In the genomic region with DNA sequence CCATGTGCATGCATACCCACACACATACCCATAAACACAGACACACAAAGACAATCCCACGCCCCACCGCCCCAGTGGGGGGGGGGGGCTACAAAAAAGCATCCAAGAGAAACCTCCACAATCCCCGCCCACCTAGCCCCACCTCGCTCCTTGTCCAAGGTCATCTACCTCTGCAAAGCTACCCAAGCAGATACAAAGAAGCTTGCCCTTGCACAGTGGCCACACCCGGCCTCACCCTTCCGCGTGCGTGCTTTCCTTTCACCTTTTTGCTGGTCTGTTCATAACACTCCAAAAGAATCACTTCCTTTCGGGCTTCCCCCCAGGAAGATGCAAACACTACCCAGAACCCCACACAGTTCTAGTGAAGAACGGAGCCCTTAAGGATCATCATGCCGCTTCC, we compare ENCODE assay signal across 26 mouse cellular contexts. TPM values are rescaled to one million over a fixed set of nuclear protein-coding genes. Genes with fewer than 3 reads are reported as not detected.
A peak's percentile ranks its signal among the peaks of the same experiment; 100 is the strongest.
DNase-seq lines count a peak whose midpoint lies in the region; ATAC-seq and TF ChIP-seq lines count a peak whose summit lies in the region.
"Had no signal": no experiment of that assay in that cellular context is flagged by ENCODE, and none has a peak within 500 bp of the region (broad histone marks: within the 10 kb centered on the region; RNA-seq: fewer than 3 reads in every experiment).

No protein-coding gene starts in this region.

- H3K27ac ChIP-seq in intestine, embryonic 15.5 days: no peak overlapping the region
- H3K27ac ChIP-seq in intestine, postnatal 0 days (ENCODE audit: low read depth, low read length): no peak overlapping the region
- no peak overlapping the region for H3K27ac ChIP-seq in stomach, embryonic 14.5 days (ENCODE audit: low read length)
- H3K27ac ChIP-seq in midbrain, embryonic 10.5 days (replicated peaks): no peak overlapping the region
- H3K27ac ChIP-seq: embryonic facial prominence, embryonic 12.5 days; forebrain, embryonic 15.5 days; heart, adult 2 months; heart, embryonic 15.5 days; hindbrain, embryonic 13.5 days; hindbrain, postnatal 0 days had no signal

- no peaks in the 10 kb centered on the region for H3K4me1 ChIP-seq in intestine, embryonic 15.5 days (replicated peaks)
- H3K4me1 ChIP-seq in intestine, postnatal 0 days (replicated peaks; ENCODE audit: control insufficient read depth, insufficient read depth, low read length): no peaks in the 10 kb centered on the region
- H3K4me1 ChIP-seq in E14TG2a.4 (replicated peaks; ENCODE audit: low read depth, low read length): peaks cover 48% of the 10 kb centered on the region
- H3K4me1 ChIP-seq in stomach, embryonic 14.5 days (ENCODE audit: control insufficient read depth, insufficient read depth, low read length): no peaks in the 10 kb centered on the region
- H3K4me1 ChIP-seq in midbrain, embryonic 10.5 days: peaks cover 2% of the 10 kb centered on the region; the same call in 1 of the 2 replicates
- H3K4me1 ChIP-seq: embryonic facial prominence, embryonic 12.5 days; forebrain, embryonic 15.5 days; hindbrain, embryonic 13.5 days had no signal

- no peaks in the 10 kb centered on the region for H3K36me3 ChIP-seq in intestine, embryonic 15.5 days
- H3K36me3 ChIP-seq in intestine, postnatal 0 days (ENCODE audit: control insufficient read depth, insufficient read depth): no peaks in the 10 kb centered on the region
- peaks cover 11% of the 10 kb centered on the region for H3K36me3 ChIP-seq in E14TG2a.4 (ENCODE audit: insufficient read depth, low read length)
- H3K36me3 ChIP-seq in stomach, embryonic 14.5 days (ENCODE audit: control insufficient read depth, insufficient read depth, low read length): no peaks in the 10 kb centered on the region
- H3K36me3 ChIP-seq in midbrain, embryonic 10.5 days: no peaks in the 10 kb centered on the region
- H3K36me3 ChIP-seq: embryonic facial prominence, embryonic 12.5 days; forebrain, embryonic 15.5 days; G1E; heart, embryonic 15.5 days; hindbrain, embryonic 13.5 days had no signal

- H3K27me3 ChIP-seq in intestine, embryonic 15.5 days (replicated peaks): no peaks in the 10 kb centered on the region; the same call in 1 of the 2 replicates
- H3K27me3 ChIP-seq in intestine, postnatal 0 days (replicated peaks; ENCODE audit: control insufficient read depth, insufficient read depth, low read length): no peaks in the 10 kb centered on the region
- H3K27me3 ChIP-seq in E14TG2a.4 (ENCODE audit: insufficient read depth, low read length): no peaks in the 10 kb centered on the region
- no peaks in the 10 kb centered on the region for H3K27me3 ChIP-seq in stomach, embryonic 14.5 days (ENCODE audit: control insufficient read depth, insufficient read depth, low read length)
- H3K27me3 ChIP-seq in midbrain, embryonic 10.5 days (ENCODE audit: low read depth, poor library complexity, severe bottlenecking): no peaks in the 10 kb centered on the region
- H3K27me3 ChIP-seq: forebrain, embryonic 15.5 days; hindbrain, embryonic 13.5 days had no signal

- H3K9me3 ChIP-seq in intestine, embryonic 15.5 days: no peaks in the 10 kb centered on the region
- H3K9me3 ChIP-seq in intestine, postnatal 0 days (ENCODE audit: control insufficient read depth): no peaks in the 10 kb centered on the region
- peaks cover 44% of the 10 kb centered on the region for H3K9me3 ChIP-seq in E14TG2a.4 (ENCODE audit: low read length)
- H3K9me3 ChIP-seq in stomach, embryonic 14.5 days (ENCODE audit: control insufficient read depth, low read depth, low read length): no peaks in the 10 kb centered on the region
- no peaks in the 10 kb centered on the region for H3K9me3 ChIP-seq in midbrain, embryonic 10.5 days (replicated peaks)
- H3K9me3 ChIP-seq: embryonic facial prominence, embryonic 12.5 days; forebrain, embryonic 15.5 days; G1E; heart, embryonic 15.5 days; hindbrain, embryonic 13.5 days had no signal

- H3K9ac ChIP-seq in intestine, embryonic 15.5 days: no peak overlapping the region
- no peak overlapping the region for H3K9ac ChIP-seq in intestine, postnatal 0 days (ENCODE audit: low read depth, low read length)
- no peak overlapping the region for H3K9ac ChIP-seq in stomach, embryonic 14.5 days (replicated peaks; ENCODE audit: low read depth, low read length)
- H3K9ac ChIP-seq: embryonic facial prominence, embryonic 12.5 days; forebrain, embryonic 15.5 days; heart, embryonic 15.5 days; hindbrain, embryonic 13.5 days had no signal

- no peak overlapping the region for H3K4me3 ChIP-seq in intestine, embryonic 15.5 days (replicated peaks)
- no peak overlapping the region for H3K4me3 ChIP-seq in intestine, postnatal 0 days (ENCODE audit: low read depth, low read length)
- H3K4me3 ChIP-seq in E14TG2a.4 (replicated peaks; ENCODE audit: low read length): peak overlapping the region; percentile 63
- no peak overlapping the region for H3K4me3 ChIP-seq in stomach, embryonic 14.5 days (ENCODE audit: low read depth, low read length)
- H3K4me3 ChIP-seq in midbrain, embryonic 10.5 days: no peak overlapping the region
- H3K4me3 ChIP-seq: embryonic facial prominence, embryonic 12.5 days; forebrain, embryonic 15.5 days; heart, adult 2 months; heart, embryonic 15.5 days; hindbrain, embryonic 13.5 days had no signal

- ATAC-seq in intestine, embryonic 15.5 days: 0 out of 2 replicates have a peak, but pooled peaks have one; percentile 55
- no peak for ATAC-seq in intestine, postnatal 0 days
- 0 out of 2 replicates have a peak, but pooled peaks have one; percentile 56 for ATAC-seq in stomach, embryonic 14.5 days (ENCODE audit: insufficient number of reproducible peaks, insufficient read depth, low FRiP score, low read depth)
- ATAC-seq: CD4-positive, CD25-positive, alpha-beta regulatory T cell, adult 4 months; forebrain, embryonic 15.5 days; hindbrain, postnatal 0 days had no signal

- 69% methylated on average over 11 of the region's 11 CpGs for WGBS in intestine, embryonic 15.5 days
- 47% methylated on average over 11 of the region's 11 CpGs for WGBS in intestine, postnatal 0 days
- 66% methylated on average over 11 of the region's 11 CpGs for WGBS in stomach, embryonic 14.5 days
- 87% methylated on average over 11 of the region's 11 CpGs for WGBS in midbrain, embryonic 10.5 days

- no peak for TF ChIP-seq CTCF in intestine, postnatal 0 days (IDR thresholded peaks at IDR 0.05; ENCODE audit: low read depth)
- TF ChIP-seq CTCF in E14TG2a.4 (conservative IDR thresholded peaks at IDR 0.05; ENCODE audit: low read length): no peak

- DNase-seq in R1 (ENCODE audit: low read depth, low spot score): peak; percentile 99
- no peak for DNase-seq in midbrain, embryonic 10.5 days (ENCODE audit: low spot score)
- no peak for DNase-seq in cerebellum, postnatal 14 days
- no peak for DNase-seq in adrenal gland, postnatal 25 days
- DNase-seq: adrenal gland, adult 2 months; adrenal gland, postnatal 36 days; B cell, adult 2 months; cerebellum, adult 2 months; cerebellum, postnatal 10 days; gastrocnemius, postnatal 10 days; heart, adult 2 months; heart, postnatal 14 days had no signal

- no peak overlapping the region for H3K4me2 ChIP-seq in intestine, embryonic 15.5 days (replicated peaks)
- H3K4me2 ChIP-seq in intestine, postnatal 0 days (replicated peaks; ENCODE audit: low read depth): no peak overlapping the region
- no peak overlapping the region for H3K4me2 ChIP-seq in stomach, embryonic 14.5 days (replicated peaks; ENCODE audit: low read depth, low read length)
- H3K4me2 ChIP-seq: embryonic facial prominence, embryonic 12.5 days; forebrain, embryonic 15.5 days; heart, embryonic 11.5 days; heart, embryonic 15.5 days; hindbrain, embryonic 13.5 days had no signal

RNA-seq across cellular contexts. Expression of a gene that starts 11.2 kb away (rescaled TPM):
- polyA plus RNA-seq in intestine, embryonic 15.5 days (2015; fragmentation: Nextera tagmentation; extraction: Ambion mirVana): 17.0 and 18.9 TPM in 2 replicates
- 3.6 and 4.0 TPM in 2 replicates for polyA plus RNA-seq in intestine, postnatal 0 days (2015; fragmentation: Nextera tagmentation; extraction: Ambion mirVana)
- polyA plus RNA-seq in stomach, embryonic 14.5 days (2014; fragmentation: Nextera tagmentation; extraction: Ambion mirVana): 14.8 and 16.8 TPM in 2 replicates
- polyA plus RNA-seq in midbrain, embryonic 10.5 days (2016; fragmentation: Nextera tagmentation; extraction: Ambion mirVana): 33.9 and 35.7 TPM in 2 replicates
- total RNA-seq in adrenal gland, postnatal 25 days (2021): 17.1 and 19.6 TPM in 2 replicates

RNA-seq across cellular contexts. Expression of a gene that starts 20.2 kb away (rescaled TPM):
- polyA plus RNA-seq in intestine, embryonic 15.5 days (2015; fragmentation: Nextera tagmentation; extraction: Ambion mirVana): 0.11 and 0.43 TPM in 2 replicates
- 0.22 and 0.25 TPM in 2 replicates for polyA plus RNA-seq in intestine, postnatal 0 days (2015; fragmentation: Nextera tagmentation; extraction: Ambion mirVana)
- 0.50 and 0.59 TPM in 2 replicates for polyA plus RNA-seq in stomach, embryonic 14.5 days (2014; fragmentation: Nextera tagmentation; extraction: Ambion mirVana)
- polyA plus RNA-seq in midbrain, embryonic 10.5 days (2016; fragmentation: Nextera tagmentation; extraction: Ambion mirVana): 0.42 and 0.71 TPM in 2 replicates
- total RNA-seq in adrenal gland, postnatal 25 days (2021): 0.24 TPM in 1 of 2 replicates, not detected in the other
- total RNA-seq: adrenal gland, adult 2 months; adrenal gland, postnatal 36 days; hematopoietic stem cell, adult 5-6 weeks had no signal
- polyA plus RNA-seq: G1E; heart, adult 2 months had no signal

RNA-seq across cellular contexts. Expression of a gene that starts 27.8 kb away (rescaled TPM):
- polyA plus RNA-seq in intestine, embryonic 15.5 days (2015; fragmentation: Nextera tagmentation; extraction: Ambion mirVana): 0.13 and 0.33 TPM in 2 replicates
- polyA plus RNA-seq in intestine, postnatal 0 days (2015; fragmentation: Nextera tagmentation; extraction: Ambion mirVana): not detected in 2 replicates
- 0.29 and 0.65 TPM in 2 replicates for polyA plus RNA-seq in stomach, embryonic 14.5 days (2014; fragmentation: Nextera tagmentation; extraction: Ambion mirVana)
- 1.4 and 1.7 TPM in 2 replicates for polyA plus RNA-seq in midbrain, embryonic 10.5 days (2016; fragmentation: Nextera tagmentation; extraction: Ambion mirVana)
- total RNA-seq in adrenal gland, postnatal 25 days (2021): not detected in 2 replicates
- total RNA-seq: adrenal gland, adult 2 months; adrenal gland, postnatal 36 days; G1E; gastrocnemius, postnatal 10 days; gastrocnemius, postnatal 4 days; heart, adult 2 months; hematopoietic stem cell, adult 5-6 weeks had no signal
- polyA plus RNA-seq: adrenal gland, adult 2 months; CD4-positive, CD25-positive, alpha-beta regulatory T cell, adult 4 months; G1E had no signal

RNA-seq across cellular contexts. Expression of a gene that starts 54.1 kb away (rescaled TPM):
- polyA plus RNA-seq in intestine, embryonic 15.5 days (2015; fragmentation: Nextera tagmentation; extraction: Ambion mirVana): 2.5 and 2.7 TPM in 2 replicates
- 0.68 TPM in 2 replicates for polyA plus RNA-seq in intestine, postnatal 0 days (2015; fragmentation: Nextera tagmentation; extraction: Ambion mirVana)
- 1.8 and 2.6 TPM in 2 replicates for polyA plus RNA-seq in stomach, embryonic 14.5 days (2014; fragmentation: Nextera tagmentation; extraction: Ambion mirVana)
- polyA plus RNA-seq in midbrain, embryonic 10.5 days (2016; fragmentation: Nextera tagmentation; extraction: Ambion mirVana): 7.0 and 10.2 TPM in 2 replicates
- total RNA-seq in adrenal gland, postnatal 25 days (2021): 0.15 and 0.19 TPM in 2 replicates
- polyA plus RNA-seq: G1E had no signal
